Mouse (Mus musculus): Measurements from ENCODE around the gene Gpr150.
A peak's percentile ranks its signal among the peaks of the same experiment; 100 is the strongest.

Gpr150 gene

DNA sequence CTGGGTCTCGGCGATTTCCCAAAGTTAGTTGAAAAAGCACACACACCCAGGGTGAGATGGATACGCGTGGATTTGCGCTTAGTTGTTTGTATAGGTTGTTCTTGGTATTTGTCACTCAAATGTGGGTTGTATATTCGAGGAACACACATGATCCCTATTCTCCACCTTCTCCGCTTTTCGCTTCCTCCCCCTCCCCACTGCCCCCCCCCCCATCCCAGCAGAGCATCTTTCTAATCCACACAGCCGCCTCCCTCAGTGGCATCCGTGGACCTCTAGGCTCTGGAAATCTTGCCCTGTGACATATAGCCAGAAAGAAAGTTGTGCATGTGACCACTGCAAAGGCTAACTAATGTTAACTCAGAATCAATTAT is at the start of gene Gpr150:
Gene Gpr150 (minus strand): TSS at position 101 of the 371 bp plus-strand sequence.
- DNase-seq = no peak

GRCm38 (mm10) chr13:76101989-76102388 is 45.2 kb upstream of the Gpr150 start:
- DNase-seq = no peak

- peak; percentile 95 to 96 for DNase-seq
These were observed 41.9 kb upstream of the Gpr150 start, which contains the start of the genes Arsk and Ttc37 for GRCm38 (mm10) chr13:76098493-76099303. Gene Arsk, minus strand, starts transcription at chr13:76098660. Gene Ttc37, plus strand, starts transcription at chr13:76098734.

DNA sequence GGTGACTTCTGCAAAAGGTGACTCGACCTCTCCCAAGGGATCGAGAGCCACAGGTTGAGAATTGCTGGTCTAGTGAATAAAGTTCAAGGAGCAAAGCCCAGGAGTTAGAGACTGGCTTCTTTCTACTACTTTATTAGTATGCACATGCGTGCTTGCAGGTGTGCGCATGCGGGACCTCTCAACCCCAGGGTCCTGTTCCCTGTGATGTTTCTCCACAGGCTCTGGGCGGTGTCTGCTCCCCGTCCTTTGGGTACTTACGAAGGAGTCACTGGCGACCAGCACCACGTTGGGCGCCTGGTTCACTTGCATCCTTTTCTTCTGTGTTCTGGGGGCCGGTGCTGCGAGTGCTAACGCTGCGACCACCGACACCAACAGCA is 41.3 kb upstream of the Gpr150 start:
- DNase-seq = peak; percentile 55 to 57

DNA sequence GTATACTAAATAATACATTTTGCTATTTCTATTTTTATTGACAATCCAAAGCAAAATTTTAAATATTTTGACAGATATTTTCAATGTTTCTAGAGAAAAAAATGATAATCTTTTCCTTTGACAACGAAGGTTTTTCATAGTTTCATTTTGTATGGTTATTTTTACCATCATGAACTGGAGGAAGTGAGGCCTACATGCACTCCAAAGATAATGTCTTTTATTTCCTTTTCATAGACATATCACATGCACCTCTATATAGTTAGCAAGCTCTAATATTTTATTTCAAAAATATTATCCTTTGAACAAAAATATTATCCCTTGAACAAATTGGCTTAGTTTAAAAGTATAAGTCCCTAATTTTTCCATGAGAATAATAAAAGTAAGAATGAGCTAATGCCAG is 17.5 kb upstream of the Gpr150 start:
- DNase-seq = no peak

DNA sequence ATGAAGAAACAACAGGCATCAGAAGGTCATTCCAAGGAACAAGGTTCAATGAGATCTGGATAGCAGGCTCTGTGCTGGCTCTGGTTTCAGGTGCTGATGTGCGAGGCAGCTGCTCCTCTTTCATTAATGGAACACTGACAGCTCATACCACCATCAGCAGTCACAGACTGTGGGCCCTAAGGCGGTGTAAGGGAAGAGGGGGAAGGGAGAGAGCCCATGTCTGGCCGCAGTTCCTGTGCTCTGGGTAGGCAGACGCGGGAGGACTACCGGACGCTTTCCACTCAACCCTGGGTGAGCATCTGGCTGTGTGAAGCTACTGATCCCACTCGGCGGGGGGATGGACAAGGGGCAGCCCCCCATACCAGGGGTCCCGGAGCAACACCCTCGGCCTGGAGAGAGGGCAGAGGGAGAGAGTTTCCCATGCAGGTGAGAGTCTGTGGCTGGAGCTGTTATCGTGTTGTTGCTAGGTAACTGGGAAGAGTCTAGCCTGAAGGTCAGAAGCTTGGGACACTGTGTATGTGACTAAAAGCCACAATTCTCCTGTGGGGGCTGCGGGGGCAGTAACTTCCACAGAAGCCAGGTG is 7.7 kb upstream of the Gpr150 start:
- DNase-seq = no peak

GRCm38 (mm10) chr13:76063548-76063947 is 6.8 kb upstream of the Gpr150 start:
- DNase-seq = no peak

- DNase-seq = no peak
These were observed 5.8 kb upstream of the Gpr150 start for GRCm38 (mm10) chr13:76062569-76062968.

GRCm38 (mm10) chr13:76062126-76062525 is 5.3 kb upstream of the Gpr150 start:
- no peak for DNase-seq

GRCm38 (mm10) chr13:76059591-76059990 is 2.8 kb upstream of the Gpr150 start:
- no peak for DNase-seq

- no peak for DNase-seq
These were observed 672 bp upstream of the Gpr150 start for GRCm38 (mm10) chr13:76057267-76058069.

GRCm38 (mm10) chr13:76056261-76056724 is 503 bp downstream of the Gpr150 start:
- peak; percentile 55 to 67 for DNase-seq

DNA sequence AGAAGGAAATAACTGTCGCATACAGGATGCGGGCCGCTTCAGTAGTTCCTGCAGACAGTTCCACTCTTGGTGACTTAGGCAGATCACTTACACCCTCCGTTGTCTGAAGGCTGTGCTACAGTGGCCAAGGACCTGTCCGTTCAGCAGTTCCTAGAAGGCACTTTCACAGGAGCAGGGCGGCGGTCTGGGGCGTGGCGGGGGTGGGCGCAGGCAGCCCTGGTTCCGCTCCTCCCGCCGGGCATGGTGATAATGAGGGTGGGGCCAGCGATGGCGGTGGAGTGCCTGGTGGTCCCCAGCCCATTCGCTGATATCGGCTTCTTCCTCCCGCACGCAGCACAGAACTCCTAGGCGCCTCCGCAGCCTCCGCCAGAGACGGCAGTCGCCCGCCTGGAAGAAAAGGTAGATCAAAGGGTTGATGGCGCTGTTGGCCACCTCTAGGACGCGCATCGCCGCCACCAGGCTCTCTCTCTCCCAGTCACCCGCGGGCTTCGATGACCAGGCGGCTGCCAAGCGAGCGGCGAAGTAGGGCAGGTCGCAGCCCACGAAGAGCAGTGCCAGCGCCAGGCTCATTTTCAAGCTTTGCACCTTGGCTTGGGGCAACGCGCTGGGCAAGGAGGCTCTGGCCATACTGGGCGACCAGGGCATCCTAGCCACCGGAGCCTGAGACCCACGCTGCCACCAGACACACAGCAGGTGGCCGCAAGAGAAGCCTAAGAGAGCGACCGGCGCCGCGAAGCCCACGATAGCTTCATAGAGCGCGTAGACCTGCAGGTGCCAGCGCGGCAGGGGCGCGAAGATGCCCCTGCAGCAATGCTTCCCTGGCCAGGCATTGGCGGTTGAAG is 1.2 kb downstream of the Gpr150 start:
- peak; percentile 4 to 7 for DNase-seq

DNA sequence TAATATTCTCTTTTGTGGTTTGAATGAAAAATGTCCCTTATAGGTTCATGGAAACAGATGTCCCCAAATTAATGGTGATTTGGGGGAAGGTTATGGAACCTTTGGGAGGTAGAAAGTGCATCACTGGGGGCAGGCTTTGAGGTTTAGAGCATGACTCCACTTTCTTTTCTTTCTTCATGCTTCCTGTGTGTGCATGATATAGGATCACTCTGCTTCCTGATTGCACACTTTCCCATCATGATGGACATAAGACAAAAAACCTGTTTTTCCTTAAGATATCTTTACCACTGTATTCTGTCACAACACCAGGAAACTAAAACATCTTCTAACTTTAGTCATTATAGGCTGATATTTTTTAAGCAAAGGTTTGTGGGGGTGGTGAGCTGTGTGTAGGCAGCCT is 11.8 kb downstream of the Gpr150 start:
- no peak for DNase-seq

DNA sequence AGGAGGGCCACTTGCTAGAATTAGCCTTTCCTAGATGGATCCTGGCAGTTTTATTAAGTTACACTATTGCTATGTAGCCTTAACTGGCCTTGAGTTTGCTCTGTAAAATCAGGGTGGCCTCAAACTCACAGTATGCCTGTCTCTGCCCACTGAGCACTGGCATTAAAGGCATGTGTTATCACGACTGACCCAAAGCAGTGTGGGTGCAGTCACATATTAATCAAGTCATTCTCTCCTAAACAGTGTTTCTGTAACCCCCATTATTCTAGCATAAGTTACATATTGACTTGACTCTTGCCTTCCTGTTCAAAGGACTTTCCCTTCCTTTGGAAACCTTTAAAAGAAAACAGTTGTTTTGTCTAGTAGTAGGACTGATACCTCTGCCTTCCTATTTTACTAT is 14.3 kb downstream of the Gpr150 start:
- DNase-seq = no peak

GRCm38 (mm10) chr13:76024588-76024987 is 32.2 kb downstream of the Gpr150 start:
- no peak for DNase-seq

- DNase-seq = no peak
These were observed 35.0 kb downstream of the Gpr150 start for GRCm38 (mm10) chr13:76021782-76022181.

DNA sequence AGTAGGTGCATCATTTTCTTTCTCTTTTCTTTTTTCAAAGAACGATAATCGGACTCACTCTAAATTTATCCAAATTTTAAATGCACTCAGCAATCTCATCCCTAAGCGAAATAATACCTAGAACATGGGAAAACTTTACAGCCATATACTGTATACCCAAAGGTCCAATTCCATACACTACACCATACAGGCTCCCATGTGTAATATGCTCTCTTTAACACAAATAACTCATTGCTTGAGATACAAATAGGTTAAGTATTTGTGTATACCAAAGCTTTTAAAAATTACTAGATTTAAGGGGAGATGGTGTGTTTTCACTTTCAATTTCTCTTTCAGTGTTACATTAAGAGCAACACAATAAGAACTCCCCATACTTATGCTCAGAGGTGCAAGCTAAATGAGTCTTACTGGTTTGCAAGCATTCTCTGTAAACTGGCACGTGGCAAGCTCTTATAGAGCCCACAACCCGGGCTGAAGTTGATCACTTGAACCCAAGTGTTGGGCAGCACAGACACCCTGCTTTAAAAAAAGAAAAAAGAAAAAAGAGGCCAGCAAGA is 37.9 kb downstream of the Gpr150 start:
- no peak for DNase-seq

DNA sequence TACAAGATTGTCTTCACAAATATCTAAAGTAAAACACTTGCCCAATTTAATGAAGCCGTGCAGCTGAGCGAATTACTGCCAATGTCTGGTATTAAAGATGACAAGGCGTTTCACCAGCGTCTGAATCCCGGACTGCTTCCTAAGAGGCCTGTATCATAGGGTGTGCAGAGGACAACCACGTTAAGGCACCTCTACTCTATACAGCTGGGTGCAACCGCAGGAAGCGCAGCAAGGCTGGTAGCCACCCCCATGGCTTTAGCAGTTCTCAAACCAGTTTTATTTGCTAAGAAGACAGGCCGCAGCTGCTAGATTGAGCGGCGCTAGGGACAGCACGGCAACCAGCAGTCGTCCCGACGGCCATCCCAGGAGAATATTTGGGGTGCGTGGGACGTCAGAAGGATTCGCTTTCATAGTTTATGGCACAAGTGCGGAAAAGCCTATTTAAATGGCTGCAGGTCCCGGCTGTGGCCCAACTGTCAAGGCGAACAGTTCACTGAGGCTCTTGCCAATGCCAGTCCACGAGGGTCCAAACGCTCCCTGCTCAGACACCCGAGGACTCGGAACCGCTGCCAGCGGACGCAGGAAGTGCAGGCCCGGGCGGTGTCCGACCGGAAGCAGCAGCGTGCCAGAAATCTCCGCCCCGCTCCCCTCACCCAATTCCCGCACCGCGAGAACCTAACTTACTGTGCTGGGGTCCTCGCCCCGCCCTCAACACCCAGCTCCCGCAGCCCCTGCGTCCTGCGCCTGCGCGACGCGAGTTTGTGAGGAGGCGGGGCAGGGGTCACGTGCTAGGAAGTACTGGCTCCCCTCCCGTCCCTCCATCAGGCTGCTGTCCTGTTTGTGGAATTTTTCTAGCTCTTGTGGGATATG is 38.6 kb downstream of the Gpr150 start, which contains the start of gene Rfesd:
Gene Rfesd (minus strand): TSS at position 746 of the 870 bp plus-strand sequence.
- peak; percentile 97 for DNase-seq

GRCm38 (mm10) chr13:76017465-76017864 is 39.3 kb downstream of the Gpr150 start:
- no peak for DNase-seq

- no peak for DNase-seq
These were observed 42.3 kb downstream of the Gpr150 start for GRCm38 (mm10) chr13:76014511-76014910.
